Mouse (Mus musculus) thymus, adult 18-20 months (tissue): Measurements from ENCODE around the gene Arsg.

Experiments
- DNase-seq, 2 experiments: peaks; one replicate each; pipeline ENCODE4 v3.0.0; 2022; ENCODE audit warnings: mixed read lengths in 2 of 2

The Arsg gene

GRCm38 (mm10) chr11:109496475-109496993 lies 23.4 kb downstream of the Arsg start:
- no peak for DNase-seq

GRCm38 (mm10) chr11:109496996-109497714 lies 24.0 kb downstream of the Arsg start:
- DNase-seq = no peak

- DNase-seq = no peak
These were observed 24.8 kb downstream of the Arsg start for GRCm38 (mm10) chr11:109497990-109498389.

GRCm38 (mm10) chr11:109500206-109500605 lies 27.0 kb downstream of the Arsg start:
- DNase-seq = no peak

GRCm38 (mm10) chr11:109504977-109505376 lies 31.8 kb downstream of the Arsg start:
- DNase-seq = no peak

- DNase-seq = no peak
These were observed 32.6 kb downstream of the Arsg start for GRCm38 (mm10) chr11:109505823-109506222.

GRCm38 (mm10) chr11:109507068-109507467 lies 33.9 kb downstream of the Arsg start:
- DNase-seq = no peak

- DNase-seq = no peak
These were observed 40.0 kb downstream of the Arsg start for GRCm38 (mm10) chr11:109512995-109513675.

- no peak for DNase-seq
These were observed 41.0 kb downstream of the Arsg start for GRCm38 (mm10) chr11:109514064-109514612.

GRCm38 (mm10) chr11:109517330-109517729 lies 44.2 kb downstream of the Arsg start:
- no peak for DNase-seq

- DNase-seq = no peak
These were observed 44.6 kb downstream of the Arsg start for GRCm38 (mm10) chr11:109517816-109518215.

- no peak for DNase-seq
These were observed 47.8 kb downstream of the Arsg start for GRCm38 (mm10) chr11:109520958-109521357.

GRCm38 (mm10) chr11:109524869-109525268 lies 51.7 kb downstream of the Arsg start:
- DNase-seq = no peak

- DNase-seq = no peak
These were observed 52.4 kb downstream of the Arsg start for GRCm38 (mm10) chr11:109525571-109525970.

GRCm38 (mm10) chr11:109530030-109530429 lies 56.9 kb downstream of the Arsg start:
- no peak for DNase-seq

- no peak for DNase-seq
These were observed 62.8 kb downstream of the Arsg start for GRCm38 (mm10) chr11:109535966-109536365.

GRCm38 (mm10) chr11:109536939-109537338 lies 63.8 kb downstream of the Arsg start:
- DNase-seq = no peak

- DNase-seq = no peak
These were observed 66.1 kb downstream of the Arsg start for GRCm38 (mm10) chr11:109539290-109539689.

GRCm38 (mm10) chr11:109543466-109543865 lies 70.3 kb downstream of the Arsg start:
- no peak for DNase-seq

GRCm38 (mm10) chr11:109544432-109544831 lies 71.3 kb downstream of the Arsg start:
- no peak for DNase-seq

GRCm38 (mm10) chr11:109545265-109545664 lies 72.1 kb downstream of the Arsg start:
- DNase-seq = no peak

- no peak for DNase-seq
These were observed 72.5 kb downstream of the Arsg start for GRCm38 (mm10) chr11:109545700-109546143.

- DNase-seq = no peak
These were observed 73.3 kb downstream of the Arsg start for GRCm38 (mm10) chr11:109546305-109547001.
